Mouse (Mus musculus) G1E (cell line): ENCODE data around the gene Tbc1d1.

Experiments used
- CTCF ChIP-seq: IDR thresholded peaks from 2 replicates; pipeline ENCODE4 v1.5.1; 2012; ENCODE audit warnings: low read depth, low read length, inconsistent platforms, mixed read lengths
- GATA1 ChIP-seq: IDR thresholded peaks from 2 replicates; pipeline ENCODE4 v1.6.1; 2012; ENCODE audit warnings: borderline replicate concordance, low read length, inconsistent platforms, mixed read lengths
- GATA2 ChIP-seq: IDR thresholded peaks from 2 replicates; pipeline ENCODE4 v1.6.1; 2012; ENCODE audit warnings: low read depth, low read length, inconsistent platforms, borderline replicate concordance
- POLR2AphosphoS5 ChIP-seq: IDR thresholded peaks from 2 replicates; pipeline ENCODE4 v1.6.1; 2012; ENCODE audit warnings: low read depth, low read length, inconsistent platforms; ENCODE audit not compliant: insufficient replicate concordance
- TAL1 ChIP-seq: conservative IDR thresholded peaks from 2 replicates; pipeline ENCODE4 v1.6.1; 2012; ENCODE audit warnings: low read depth, low read length, inconsistent platforms, mixed read lengths

DNA sequence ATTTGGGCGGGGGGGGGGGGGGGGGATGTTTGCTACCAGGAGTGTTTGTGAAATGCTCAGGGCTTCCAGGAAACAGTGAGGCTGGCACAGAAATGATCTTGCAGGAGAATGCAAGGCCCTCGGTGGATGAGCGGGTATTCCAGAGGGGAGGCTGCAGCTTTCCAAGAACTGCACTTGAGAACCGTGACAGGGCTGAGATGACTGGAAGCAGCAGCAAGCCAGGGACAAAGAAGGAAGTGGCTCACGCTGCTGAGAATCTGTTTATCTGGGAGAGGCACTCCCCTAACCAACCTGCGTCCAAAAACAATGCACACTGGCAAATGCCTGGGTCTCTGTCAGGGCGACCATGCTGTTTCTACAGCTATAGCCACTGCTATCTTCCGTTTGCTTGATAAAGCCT, 225.4 kb downstream of the Tbc1d1 start:
- no peak for TF ChIP-seq CTCF
- TF ChIP-seq POLR2AphosphoS5 = no peak
- TF ChIP-seq GATA1 = no peak
- TF ChIP-seq TAL1 = no peak
- no peak for TF ChIP-seq GATA2
